Mouse (Mus musculus) limb, embryonic 14.5 days (tissue): Measurements from ENCODE around the gene Scd4. TPM values are rescaled to one million over a fixed set of nuclear protein-coding genes. Genes with fewer than 3 reads are reported as not detected.
A peak's percentile ranks its signal among the peaks of the same experiment; 100 is the strongest.

Source experiments
- ATAC-seq: fragments of 200-750 bp; cut with Nextera tagmentation; 2 replicates; pipeline ENCODE4 v1.8.0; 2017; ENCODE audit warnings: low read depth, moderate number of reproducible peaks, moderate TSS enrichment; ENCODE audit not compliant: low FRiP score
- DNase-seq: peaks from one replicate; pipeline ENCODE4 v3.0.0-alpha.2; 2015; ENCODE audit warnings: low spot score
- H3K27ac ChIP-seq: fragments of 300-500 bp; sonication (generic); replicated peaks from 2 replicates; pipeline ENCODE4 v1.5.1; 2014; ENCODE audit warnings: low read depth, mild to moderate bottlenecking, low read length, moderate library complexity, mixed read lengths
- H3K27me3 ChIP-seq: fragments of 300-500 bp; sonication (generic); 2 replicates; pipeline ENCODE4 v1.6.1; 2014; ENCODE audit warnings: low read length, mixed read lengths; ENCODE audit not compliant: control insufficient read depth, insufficient read depth
- H3K36me3 ChIP-seq: fragments of 300-500 bp; sonication (generic); 2 replicates; pipeline ENCODE4 v1.6.1; 2014; ENCODE audit warnings: mild to moderate bottlenecking, low read length, moderate library complexity, mixed read lengths; ENCODE audit not compliant: control insufficient read depth, insufficient read depth
- H3K4me1 ChIP-seq: fragments of 300-500 bp; sonication (generic); 2 replicates; pipeline ENCODE4 v1.6.1; 2014; ENCODE audit warnings: antibody characterized with exemption, low read length, mixed read lengths; ENCODE audit not compliant: control insufficient read depth, insufficient read depth
- H3K4me2 ChIP-seq: fragments of 300-500 bp; sonication (generic); replicated peaks from 2 replicates; pipeline ENCODE4 v1.6.1; 2014; ENCODE audit warnings: low read depth, mild to moderate bottlenecking, low read length, moderate library complexity; ENCODE audit not compliant: severe bottlenecking
- H3K4me3 ChIP-seq: fragments of 300-500 bp; sonication (generic); replicated peaks from 2 replicates; pipeline ENCODE4 v1.5.1; 2014; ENCODE audit warnings: low read length
- H3K9ac ChIP-seq: fragments of 300-500 bp; sonication (generic); 2 replicates; pipeline ENCODE4 v1.6.1; 2014; ENCODE audit warnings: mild to moderate bottlenecking, low read depth, low read length, moderate library complexity; ENCODE audit not compliant: severe bottlenecking
- H3K9me3 ChIP-seq: fragments of 300-500 bp; sonication (generic); 2 replicates; pipeline ENCODE4 v1.6.1; 2016; ENCODE audit warnings: low read length; ENCODE audit not compliant: control insufficient read depth
- POLR2A ChIP-seq: fragments of 200-500 bp; IDR thresholded peaks from 2 replicates; pipeline ENCODE4 v1.8.0; 2012; ENCODE audit warnings: inconsistent platforms, mild to moderate bottlenecking, moderate library complexity, borderline replicate concordance; ENCODE audit not compliant: insufficient read depth, insufficient read length; ENCODE audit errors: extremely low read depth
- WGBS: fragments of 180-500 bp; shearing (Covaris S2); extraction: QIAGEN DNeasy Blood & Tissue Kit; methylation state at CpG from one replicate; pipeline ENCODE4 v1.1.7; 2014; 5-methylcytosine and 5-hydroxymethylcytosine counted together
- polyA plus RNA-seq, 2 experiments: library from polyadenylated mRNA; depleted of rRNA in 1 of 2; stranded (reverse) in 1 of 2; unstranded in 1 of 2; fragments of >200 nt; fragmentation: Nextera tagmentation in 1 of 2; extraction: Ambion mirVana in 1 of 2; gene quantifications; 2 replicates each; pipeline versions ENCODE4 v1.2.1 to v1.2.3; 2012 to 2014

Scd4 gene
- polyA plus RNA-seq, 2 experiments, result 0.12 to 0.80 TPM

DNA sequence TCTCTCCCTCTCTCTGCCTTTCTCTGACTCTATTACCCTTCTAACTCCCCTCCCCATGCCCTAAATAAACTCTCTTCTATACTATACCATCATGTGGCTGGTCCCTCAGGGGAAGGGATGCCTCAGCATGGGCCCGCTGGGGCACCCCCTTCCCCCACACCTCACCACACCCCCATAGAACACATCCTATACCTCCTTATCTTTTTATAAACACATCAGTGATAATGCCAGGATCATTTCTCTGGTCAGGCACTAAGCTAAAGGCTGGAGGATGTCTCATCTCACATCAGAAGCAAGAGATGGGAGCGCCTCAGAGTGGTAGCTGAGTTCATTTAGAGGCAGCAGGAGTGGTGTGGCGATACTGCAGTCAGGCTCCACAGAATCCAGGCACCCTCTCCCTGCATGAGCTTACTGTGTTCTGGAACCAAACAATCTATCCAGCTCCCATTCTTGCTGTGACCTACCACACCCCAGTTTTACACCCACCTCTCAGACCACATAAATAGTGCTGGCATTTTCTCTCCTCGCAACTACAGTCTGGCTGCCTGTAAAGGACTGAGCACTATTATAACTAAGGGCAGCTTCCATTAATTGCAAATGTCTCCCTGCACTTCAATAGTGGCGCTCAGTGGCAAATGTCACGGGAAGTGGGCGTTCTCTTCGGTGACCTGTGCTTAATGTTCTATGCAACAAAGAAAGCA lies 21.4 kb upstream of the Scd4 start:
- no peak overlapping the region for H3K27ac ChIP-seq
- no peak overlapping the region for H3K9ac ChIP-seq
- no peak overlapping the region for H3K4me3 ChIP-seq
- WGBS, result 76% methylated on average over 8 of the region's 8 CpGs
- H3K27me3 ChIP-seq, result no peaks in the 10 kb centered on the region
- H3K9me3 ChIP-seq, result no peaks in the 10 kb centered on the region
- DNase-seq (no peak), ATAC-seq (no peak)
- H3K36me3 ChIP-seq, result peaks cover 28% of the 10 kb centered on the region
- TF ChIP-seq POLR2A, result no peak
- no peak overlapping the region for H3K4me2 ChIP-seq
- peaks cover 7% of the 10 kb centered on the region for H3K4me1 ChIP-seq

DNA sequence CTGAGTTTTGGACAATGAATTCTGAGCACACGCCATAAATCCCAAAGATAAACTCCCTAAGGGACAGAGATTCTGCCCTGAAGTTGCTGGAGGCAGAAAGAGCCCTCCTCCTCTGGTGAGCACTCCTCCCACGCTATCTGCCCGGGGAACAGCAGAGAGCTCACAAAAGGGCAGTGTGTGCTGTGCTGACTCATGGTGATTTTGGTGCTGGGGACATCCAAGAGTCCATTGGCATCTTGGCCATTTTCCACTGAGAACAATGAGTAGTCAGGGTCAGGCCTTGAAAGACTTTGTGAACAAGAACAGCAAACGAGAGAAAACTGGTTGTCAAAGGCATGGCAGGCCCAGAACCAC lies 20.9 kb upstream of the Scd4 start:
- Histone ChIP-seq H3K9ac (no peak overlapping the region), H3K27me3 (no peaks in the 10 kb centered on the region), H3K9me3 (no peaks in the 10 kb centered on the region), H3K4me1 (peaks cover 7% of the 10 kb centered on the region), H3K36me3 (peaks cover 23% of the 10 kb centered on the region), H3K4me2 (no peak overlapping the region), H3K27ac (no peak overlapping the region), H3K4me3 (no peak overlapping the region)
- WGBS, result 48% methylated on average over 4 of the region's 4 CpGs
- no peak for TF ChIP-seq POLR2A
- DNase-seq (no peak), ATAC-seq (no peak)

DNA sequence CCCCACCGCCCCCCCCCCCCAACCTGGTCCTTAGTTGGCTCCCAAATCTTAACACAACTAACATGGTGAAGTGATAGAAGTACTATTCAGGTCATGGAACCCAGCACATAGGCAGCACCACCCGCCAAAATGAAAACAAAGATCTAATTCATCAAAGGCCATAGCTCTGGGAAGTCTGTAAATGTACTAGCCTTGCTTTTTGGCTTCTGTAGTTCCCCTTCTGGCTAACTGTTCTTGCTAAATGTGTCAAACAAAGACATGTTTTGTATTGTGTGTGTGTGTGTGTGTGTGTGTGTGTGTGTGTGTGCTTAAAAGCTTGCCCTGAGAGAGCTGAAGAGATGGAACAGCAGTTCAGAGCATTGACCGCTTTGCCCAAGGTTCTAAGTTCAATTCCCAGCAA lies 19.8 kb upstream of the Scd4 start:
- DNase-seq (no peak), ATAC-seq (no peak)
- H3K4me2 ChIP-seq, result no peak overlapping the region
- H3K4me3 ChIP-seq, result no peak overlapping the region
- no peaks in the 10 kb centered on the region for H3K9me3 ChIP-seq
- peaks cover 7% of the 10 kb centered on the region for H3K4me1 ChIP-seq
- TF ChIP-seq POLR2A, result no peak
- WGBS, result 65% methylated on average over 3 of the region's 3 CpGs
- peaks cover 12% of the 10 kb centered on the region for H3K36me3 ChIP-seq
- H3K27ac ChIP-seq, result no peak overlapping the region
- H3K9ac ChIP-seq, result no peak overlapping the region
- H3K27me3 ChIP-seq, result no peaks in the 10 kb centered on the region

DNA sequence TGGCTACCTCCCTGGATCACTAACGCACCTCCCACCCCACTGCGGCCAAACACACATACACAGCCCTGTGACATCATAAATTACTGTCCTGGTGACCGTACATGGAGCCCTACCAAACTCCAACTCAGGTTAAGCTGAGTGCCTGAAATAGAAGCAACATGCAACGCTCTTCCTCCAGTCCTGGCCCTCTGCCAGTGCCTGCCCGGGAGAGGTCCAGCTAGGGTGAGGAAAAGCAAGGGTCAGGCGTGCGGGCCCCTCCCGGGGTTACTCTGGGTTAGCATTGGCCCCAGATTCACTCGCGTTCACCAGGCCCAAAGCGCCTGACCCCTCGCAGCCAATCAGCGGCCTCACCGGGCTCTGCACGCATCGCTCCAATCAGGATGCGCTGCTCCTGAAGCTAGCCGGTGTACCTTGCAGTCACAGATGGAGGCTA lies 18.5 kb upstream of the Scd4 start:
- Histone ChIP-seq H3K27ac (peak overlapping the region; percentile 49), H3K9ac (peak overlapping the region; percentile 52), H3K4me3 (peak overlapping the region; percentile 44), H3K27me3 (no peaks in the 10 kb centered on the region), H3K9me3 (no peaks in the 10 kb centered on the region), H3K36me3 (peaks cover under 1% of the 10 kb centered on the region; the same call in 1 of the 2 replicates), H3K4me1 (peaks cover 7% of the 10 kb centered on the region), H3K4me2 (peak overlapping the region; percentile 66)
- peak; percentile 90 for ATAC-seq
- 2% methylated on average over 18 of the region's 18 CpGs for WGBS
- no peak for TF ChIP-seq POLR2A
- peak; percentile 78 for DNase-seq

DNA sequence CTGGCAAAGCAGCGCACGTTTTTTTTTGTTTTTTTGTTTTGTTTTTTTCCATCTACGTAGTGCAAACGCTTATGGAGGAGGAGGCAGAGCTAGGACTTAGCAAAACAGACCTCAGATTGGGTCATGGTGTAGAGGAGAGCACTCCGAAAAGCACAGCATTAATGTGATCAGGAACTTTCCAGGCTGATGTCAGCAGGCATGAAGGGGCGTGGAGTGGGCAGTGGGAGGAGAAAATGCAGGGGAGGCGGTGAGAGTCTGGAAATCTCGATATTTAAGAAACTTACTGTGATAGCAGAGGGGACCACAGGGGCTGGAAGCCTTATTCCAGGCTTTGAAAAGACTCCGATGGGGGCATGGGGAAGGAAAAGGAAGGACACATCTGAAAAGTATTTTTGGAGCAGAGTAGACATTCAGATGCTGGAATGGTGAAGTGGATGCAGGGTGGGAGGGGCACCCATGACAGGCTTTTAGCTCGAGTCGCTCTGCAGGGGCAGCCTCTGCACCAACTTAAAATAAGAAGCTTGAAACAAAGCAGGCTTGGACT lies 17.9 kb upstream of the Scd4 start:
- Histone ChIP-seq H3K4me3 (peak overlapping the region; percentile 44), H3K4me1 (peaks cover 7% of the 10 kb centered on the region), H3K36me3 (no peaks in the 10 kb centered on the region), H3K9me3 (no peaks in the 10 kb centered on the region), H3K4me2 (peak overlapping the region; percentile 66), H3K9ac (peak overlapping the region; percentile 52), H3K27me3 (no peaks in the 10 kb centered on the region), H3K27ac (peak overlapping the region; percentile 49)
- ATAC-seq (peak; percentile 86), DNase-seq (peak; percentile 54)
- no peak for TF ChIP-seq POLR2A
- WGBS, result under 1% methylated on average over 11 of the region's 11 CpGs
